Mouse (Mus musculus) heart, adult 2 months (tissue): ENCODE data around the gene Fgfr2.

Source experiments
- CTCF ChIP-seq: fragments of 200-600 bp; IDR thresholded peaks from 2 replicates; pipeline ENCODE4 v1.8.1; 2022; ENCODE audit warnings: antibody characterized with exemption, mild to moderate bottlenecking, moderate library complexity
- POLR2A ChIP-seq: fragments of 200-500 bp; IDR thresholded peaks from 2 replicates; pipeline ENCODE4 v1.6.1; 2011; ENCODE audit warnings: mild to moderate bottlenecking, low read depth, low read length, control low read depth; ENCODE audit not compliant: insufficient read depth

- TF ChIP-seq POLR2A (peak; percentile 98), CTCF (peak; percentile 37; the same call in 1 of the 2 replicates)
Observed at GRCm38 (mm10) chr7:132576116-132576650, 547.0 kb downstream of the Fgfr2 start, which contains the start of gene Oat.
